Comparison of ENCODE assay signal across 17 mouse cellular contexts in the genomic region with DNA sequence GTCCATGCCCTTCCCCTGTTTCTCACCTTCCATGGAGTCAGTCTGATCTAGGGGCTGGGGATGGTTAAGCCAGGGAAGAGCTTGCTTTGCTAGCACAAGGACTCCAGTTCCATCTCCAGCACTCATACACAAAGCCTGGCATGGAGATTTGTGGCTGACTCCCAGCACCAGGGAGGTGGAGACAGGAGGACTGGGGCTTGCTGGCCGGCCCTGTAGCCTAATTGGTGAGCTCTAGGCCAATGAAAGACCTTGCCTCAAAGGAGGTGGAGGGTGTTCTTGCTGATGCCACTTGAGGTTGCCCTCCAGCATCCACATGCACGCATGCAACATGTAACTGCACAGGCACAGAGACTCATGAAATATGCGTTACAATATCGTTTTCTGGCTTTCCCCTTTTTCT. TPM values are rescaled to one million over a fixed set of nuclear protein-coding genes. Genes with fewer than 3 reads are reported as not detected.
DNase-seq lines count a peak whose midpoint lies in the region; ATAC-seq and TF ChIP-seq lines count a peak whose summit lies in the region.
"Had no signal": no experiment of that assay in that cellular context is flagged by ENCODE, and none has a peak within 500 bp of the region (broad histone marks: within the 10 kb centered on the region; RNA-seq: fewer than 3 reads in every experiment).

No protein-coding gene starts in this region.

- WGBS in heart, adult 2 months: 66% methylated on average over 4 of the region's 4 CpGs
- WGBS in lung, embryonic 15.5 days: 72% methylated on average over 4 of the region's 4 CpGs
- WGBS in lung, adult 2 months: 71% methylated on average over 4 of the region's 4 CpGs
- 82% methylated on average over 4 of the region's 4 CpGs for WGBS in heart, embryonic 14.5 days
- 81% methylated on average over 4 of the region's 4 CpGs for WGBS in stomach, embryonic 16.5 days

- H3K27ac ChIP-seq in heart, adult 2 months: peak overlapping the region; percentile 54
- H3K27ac ChIP-seq in lung, embryonic 15.5 days: 0 out of 2 replicates have a peak overlapping the region, but pooled peaks have one; percentile 4
- peak overlapping the region; percentile 20 to 64 for H3K27ac ChIP-seq in heart, embryonic 14.5 days (replicated peaks in 1 of 2; ENCODE audit: control insufficient read depth in 1 of 2, insufficient read depth in 1 of 2, low read depth in 2 of 2, low read length in 2 of 2)
- H3K27ac ChIP-seq in stomach, embryonic 16.5 days (ENCODE audit: low read length): peak overlapping the region; percentile 48; the same call in 1 of the 2 replicates
- H3K27ac ChIP-seq: forebrain, embryonic 13.5 days; hindbrain, embryonic 13.5 days; liver, embryonic 12.5 days; midbrain, embryonic 13.5 days had no signal

- no peak for ATAC-seq in lung, embryonic 15.5 days (ENCODE audit: borderline replicate concordance, extremely low read depth, low FRiP score, low TSS enrichment)
- ATAC-seq in heart, embryonic 14.5 days (ENCODE audit: insufficient number of reproducible peaks, insufficient read depth, low FRiP score, low read depth): no peak
- ATAC-seq in stomach, embryonic 16.5 days (ENCODE audit: insufficient read depth, low FRiP score): no peak
- ATAC-seq: forebrain, embryonic 13.5 days; intestine, postnatal 0 days; liver, embryonic 12.5 days; lung, postnatal 0 days; midbrain, embryonic 13.5 days had no signal

- intact Hi-C loops in heart, adult 2 months (cut with DNase I): no loop called here
- intact Hi-C loops in heart, postnatal 25 days (cut with DNase I): no loop called here

- no peak; the same call in 1 of the 2 replicates for TF ChIP-seq POLR2A in heart, adult 2 months (IDR thresholded peaks at IDR 0.05; ENCODE audit: insufficient read depth, low read depth, low read length)
- no peak for TF ChIP-seq POLR2A in lung, adult 2 months (IDR thresholded peaks at IDR 0.05; ENCODE audit: borderline replicate concordance, extremely low read depth, low read depth, low read length)

- H3K79me2 ChIP-seq in heart, adult 2 months (replicated peaks; ENCODE audit: control insufficient read depth, insufficient read depth, low read length): no peaks in the 10 kb centered on the region

- no peaks in the 10 kb centered on the region for H3K9me3 ChIP-seq in lung, embryonic 15.5 days
- no peaks in the 10 kb centered on the region for H3K9me3 ChIP-seq in heart, embryonic 14.5 days (ENCODE audit: control insufficient read depth, low read length)
- H3K9me3 ChIP-seq in stomach, embryonic 16.5 days (replicated peaks; ENCODE audit: control insufficient read depth, low read length): no peaks in the 10 kb centered on the region
- H3K9me3 ChIP-seq: forebrain, embryonic 13.5 days; G1E; hindbrain, embryonic 13.5 days; liver, embryonic 12.5 days; midbrain, embryonic 13.5 days had no signal

- TF ChIP-seq CTCF in heart, adult 2 months (IDR thresholded peaks at IDR 0.05): no peak
- TF ChIP-seq CTCF in lung, adult 2 months (IDR thresholded peaks at IDR 0.05; ENCODE audit: insufficient read depth, low read length): no peak

- H3K27me3 ChIP-seq in heart, adult 2 months (ENCODE audit: control insufficient read depth, insufficient read depth, low read length): no peaks in the 10 kb centered on the region
- H3K27me3 ChIP-seq in lung, embryonic 15.5 days: no peaks in the 10 kb centered on the region
- H3K27me3 ChIP-seq in heart, embryonic 14.5 days (ENCODE audit: control insufficient read depth, insufficient read depth, low read length): no peaks in the 10 kb centered on the region
- no peaks in the 10 kb centered on the region for H3K27me3 ChIP-seq in stomach, embryonic 16.5 days (ENCODE audit: control insufficient read depth, insufficient read depth, low read length)
- H3K27me3 ChIP-seq: forebrain, embryonic 13.5 days; hindbrain, embryonic 13.5 days; liver, embryonic 12.5 days; midbrain, embryonic 13.5 days had no signal

- no peak overlapping the region for H3K4me2 ChIP-seq in lung, embryonic 15.5 days
- no peak overlapping the region for H3K4me2 ChIP-seq in heart, embryonic 14.5 days (ENCODE audit: low read length)
- H3K4me2 ChIP-seq in stomach, embryonic 16.5 days (ENCODE audit: low read depth, low read length): no peak overlapping the region
- H3K4me2 ChIP-seq: forebrain, embryonic 13.5 days; hindbrain, embryonic 13.5 days; liver, embryonic 12.5 days; midbrain, embryonic 13.5 days had no signal

- no peak for TF ChIP-seq EP300 in heart, adult 2 months (IDR thresholded peaks at IDR 0.05; ENCODE audit: insufficient read depth, low read depth, low read length)

- DNase-seq in heart, adult 2 months: peak in 1 of 2 experiments; percentile 40
- DNase-seq in heart, postnatal 25 days (ENCODE audit: low spot score): no peak
- no peak for DNase-seq in lung, adult 2 months
- no peak for DNase-seq in left cerebral cortex, adult 11 months (ENCODE audit: low spot score)
- no peak for DNase-seq in retina, postnatal 1 day
- DNase-seq: cerebellum, postnatal 14 days; thymus, adult 2 months had no signal

- H3K4me1 ChIP-seq in heart, adult 2 months (ENCODE audit: control insufficient read depth, insufficient read depth, low read length): peaks cover 13% of the 10 kb centered on the region
- peaks cover 27% of the 10 kb centered on the region for H3K4me1 ChIP-seq in lung, embryonic 15.5 days
- H3K4me1 ChIP-seq in lung, adult 2 months (ENCODE audit: control insufficient read depth, insufficient read depth, low read length): peaks cover 6% of the 10 kb centered on the region
- peaks cover 14 to 26% of the 10 kb centered on the region in 2 experiments for H3K4me1 ChIP-seq in heart, embryonic 14.5 days (ENCODE audit: control insufficient read depth in 2 of 2, insufficient read depth in 2 of 2, low read length in 2 of 2)
- H3K4me1 ChIP-seq in stomach, embryonic 16.5 days (ENCODE audit: control insufficient read depth, insufficient read depth, low read length): peaks cover 33% of the 10 kb centered on the region

- no peak overlapping the region for H3K9ac ChIP-seq in heart, adult 2 months (ENCODE audit: low read depth, low read length)
- no peak overlapping the region for H3K9ac ChIP-seq in lung, embryonic 15.5 days
- no peak overlapping the region for H3K9ac ChIP-seq in heart, embryonic 14.5 days (ENCODE audit: low read length)
- no peak overlapping the region for H3K9ac ChIP-seq in stomach, embryonic 16.5 days (ENCODE audit: low read length)
- H3K9ac ChIP-seq: forebrain, embryonic 13.5 days; hindbrain, embryonic 13.5 days; liver, embryonic 12.5 days; midbrain, embryonic 13.5 days had no signal

- H3K36me3 ChIP-seq in heart, adult 2 months (ENCODE audit: control insufficient read depth, insufficient read depth, low read length): no peaks in the 10 kb centered on the region
- H3K36me3 ChIP-seq in lung, embryonic 15.5 days: no peaks in the 10 kb centered on the region
- H3K36me3 ChIP-seq in heart, embryonic 14.5 days (ENCODE audit: control insufficient read depth, insufficient read depth, low read length): no peaks in the 10 kb centered on the region
- no peaks in the 10 kb centered on the region for H3K36me3 ChIP-seq in stomach, embryonic 16.5 days (ENCODE audit: control insufficient read depth, insufficient read depth, low read length)
- H3K36me3 ChIP-seq: G1E; hindbrain, embryonic 13.5 days; liver, embryonic 12.5 days; midbrain, embryonic 13.5 days had no signal

- H3K4me3 ChIP-seq in heart, adult 2 months: no peak overlapping the region
- no peak overlapping the region for H3K4me3 ChIP-seq in lung, embryonic 15.5 days
- H3K4me3 ChIP-seq in lung, adult 2 months (replicated peaks; ENCODE audit: extremely low read depth, low read depth, low read length): no peak overlapping the region
- H3K4me3 ChIP-seq in heart, embryonic 14.5 days (ENCODE audit: control insufficient read depth in 1 of 2, insufficient read depth in 1 of 2, low read depth in 1 of 2, low read length in 2 of 2): no peak overlapping the region
- no peak overlapping the region for H3K4me3 ChIP-seq in stomach, embryonic 16.5 days (replicated peaks; ENCODE audit: low read length)
- H3K4me3 ChIP-seq: forebrain, embryonic 13.5 days; hindbrain, embryonic 13.5 days; liver, embryonic 12.5 days; midbrain, embryonic 13.5 days had no signal

RNA-seq across cellular contexts. Expression of a gene that starts 6.5 kb away (rescaled TPM):
- 10 to 100 TPM; 21.1 to 22.9 TPM for total RNA-seq in heart, adult 2 months (2021)
- polyA plus RNA-seq in heart, adult 2 months (2012; rRNA removed): 4.2 and 8.0 TPM in 2 replicates
- total RNA-seq in heart, postnatal 25 days (2021): 10 to 100 TPM; 20.9 to 25.1 TPM
- polyA plus RNA-seq in lung, embryonic 15.5 days (2015; fragmentation: Nextera tagmentation; extraction: Ambion mirVana): 87.7 and 89.7 TPM in 2 replicates
- polyA plus RNA-seq in lung, adult 2 months (2012; rRNA removed): 4.1 and 8.0 TPM in 2 replicates
- polyA plus RNA-seq in heart, embryonic 14.5 days (2014; fragmentation: Nextera tagmentation; extraction: Ambion mirVana): 39.6 and 45.6 TPM in 2 replicates
- 94.1 and 101 TPM in 2 replicates for polyA plus RNA-seq in stomach, embryonic 16.5 days (2015; fragmentation: Nextera tagmentation; extraction: Ambion mirVana)

RNA-seq across cellular contexts. Expression of a gene that starts 45.6 kb away (rescaled TPM):
- 10 to 100 TPM; 25.4 to 26.1 TPM for total RNA-seq in heart, adult 2 months (2021)
- 12.3 and 34.2 TPM in 2 replicates for polyA plus RNA-seq in heart, adult 2 months (2012; rRNA removed)
- 10 to 100 TPM; 27.6 to 30.5 TPM for total RNA-seq in heart, postnatal 25 days (2021)
- 41.6 and 43.6 TPM in 2 replicates for polyA plus RNA-seq in lung, embryonic 15.5 days (2015; fragmentation: Nextera tagmentation; extraction: Ambion mirVana)
- polyA plus RNA-seq in lung, adult 2 months (2012; rRNA removed): 10.4 and 18.5 TPM in 2 replicates
- 40.8 and 41.8 TPM in 2 replicates for polyA plus RNA-seq in heart, embryonic 14.5 days (2014; fragmentation: Nextera tagmentation; extraction: Ambion mirVana)
- polyA plus RNA-seq in stomach, embryonic 16.5 days (2015; fragmentation: Nextera tagmentation; extraction: Ambion mirVana): 51.7 and 53.2 TPM in 2 replicates

RNA-seq across cellular contexts. Expression of a gene that starts 45.9 kb away (rescaled TPM):
- 10 to 100 TPM; 34.5 to 35.4 TPM for total RNA-seq in heart, adult 2 months (2021)
- 12.4 and 26.1 TPM in 2 replicates for polyA plus RNA-seq in heart, adult 2 months (2012; rRNA removed)
- 10 to 100 TPM; 36.5 to 38.7 TPM for total RNA-seq in heart, postnatal 25 days (2021)
- polyA plus RNA-seq in lung, embryonic 15.5 days (2015; fragmentation: Nextera tagmentation; extraction: Ambion mirVana): 58.0 and 58.9 TPM in 2 replicates
- 4.9 and 6.9 TPM in 2 replicates for polyA plus RNA-seq in lung, adult 2 months (2012; rRNA removed)
- polyA plus RNA-seq in heart, embryonic 14.5 days (2014; fragmentation: Nextera tagmentation; extraction: Ambion mirVana): 61.4 and 73.4 TPM in 2 replicates
- 64.8 and 69.9 TPM in 2 replicates for polyA plus RNA-seq in stomach, embryonic 16.5 days (2015; fragmentation: Nextera tagmentation; extraction: Ambion mirVana)

Comparison
In these comparisons a context has a peak if more than half of its experiments do, and no peak if none do; other contexts are left out.
1. H3K27ac ChIP-seq: peak in every context shown above with its lines; median percentile 54 in heart, adult 2 months; 48 in stomach, embryonic 16.5 days; 42 in heart, embryonic 14.5 days; 4 in lung, embryonic 15.5 days.